Mouse (Mus musculus) liver, embryonic 11.5 days (tissue): ENCODE data around the gene Ptprm. TPM values are rescaled to one million over a fixed set of nuclear protein-coding genes. Genes with fewer than 3 reads are reported as not detected.
A peak's percentile ranks its signal among the peaks of the same experiment; 100 is the strongest.
"Not testable (repeated sequence)": the region's sequence is repeated elsewhere in the genome, so short reads cannot be mapped to it uniquely, and the experiment has no call there.

Experiments
- ATAC-seq: fragments of 200-750 bp; cut with Nextera tagmentation; replicated peaks from 2 replicates; pipeline ENCODE4 v1.8.0; 2017; ENCODE audit warnings: moderate number of reproducible peaks, mild to moderate bottlenecking, moderate TSS enrichment, moderate library complexity; ENCODE audit not compliant: low FRiP score
- DNase-seq: peaks from one replicate; pipeline ENCODE4 v3.0.0-alpha.2; 2017; ENCODE audit warnings: low spot score
- H3K27ac ChIP-seq: fragments of 300-500 bp; sonication (generic); 2 replicates; pipeline ENCODE4 v1.5.1; 2014; ENCODE audit warnings: mild to moderate bottlenecking, low read depth, low read length, control low read depth
- H3K27me3 ChIP-seq: fragments of 300-500 bp; sonication (generic); replicated peaks from 2 replicates; pipeline ENCODE4 v1.6.1; 2014; ENCODE audit warnings: low read length, mixed read lengths; ENCODE audit not compliant: control insufficient read depth, insufficient read depth
- H3K36me3 ChIP-seq: fragments of 300-500 bp; sonication (generic); 2 replicates; pipeline ENCODE4 v1.6.1; 2014; ENCODE audit warnings: mild to moderate bottlenecking, low read length, moderate library complexity, mixed read lengths; ENCODE audit not compliant: control insufficient read depth, insufficient read depth
- H3K4me1 ChIP-seq: fragments of 300-500 bp; sonication (generic); replicated peaks from 2 replicates; pipeline ENCODE4 v1.6.1; 2014; ENCODE audit warnings: low read length, mixed read lengths; ENCODE audit not compliant: control insufficient read depth, insufficient read depth
- H3K4me2 ChIP-seq: fragments of 300-500 bp; sonication (generic); 2 replicates; pipeline ENCODE4 v1.6.1; 2014; ENCODE audit warnings: mild to moderate bottlenecking, control low read depth, moderate library complexity
- H3K4me3 ChIP-seq: fragments of 300-500 bp; sonication (generic); 2 replicates; pipeline ENCODE4 v1.5.1; 2014; ENCODE audit warnings: low read depth, low read length, control low read depth
- H3K9ac ChIP-seq: fragments of 300-500 bp; sonication (generic); 2 replicates; pipeline ENCODE4 v1.6.1; 2014; ENCODE audit warnings: low read depth, low read length, control low read depth
- H3K9me3 ChIP-seq: fragments of 300-500 bp; sonication (generic); 2 replicates; pipeline ENCODE4 v1.6.1; 2016; ENCODE audit warnings: low read length, inconsistent platforms, mixed read lengths; ENCODE audit not compliant: control insufficient read depth
- WGBS: fragments of 180-500 bp; shearing (Covaris S2); extraction: QIAGEN DNeasy Blood & Tissue Kit; methylation state at CpG from one replicate; pipeline ENCODE4 v1.1.7; 2014; 5-methylcytosine and 5-hydroxymethylcytosine counted together
- polyA plus RNA-seq: library from polyadenylated mRNA; unstranded; fragments of >200 nt; fragmentation: Nextera tagmentation; extraction: Ambion mirVana; gene quantifications from 2 replicates; pipeline ENCODE4 v1.2.1, GENCODE M21; 2014

Gene Ptprm
- polyA plus RNA-seq, 1 experiment from 2014 or later: 5.7 TPM

- H3K27ac ChIP-seq: no peak overlapping the region
- no peak overlapping the region for H3K9ac ChIP-seq
- H3K4me1 ChIP-seq: no peaks in the 10 kb centered on the region
- ATAC-seq: no peak
- 80% methylated on average over 4 of the region's 4 CpGs for WGBS
- H3K27me3 ChIP-seq: no peaks in the 10 kb centered on the region
- no peaks in the 10 kb centered on the region for H3K36me3 ChIP-seq
- DNase-seq: no peak
- no peak overlapping the region for H3K4me3 ChIP-seq
- H3K4me2 ChIP-seq: no peak overlapping the region
- H3K9me3 ChIP-seq: no peaks in the 10 kb centered on the region
Measured at GRCm38 (mm10) chr17:66871396-66871795, 482.9 kb downstream of the Ptprm start.

GRCm38 (mm10) chr17:66869581-66870002 lies 484.7 kb downstream of the Ptprm start:
- no peaks in the 10 kb centered on the region for H3K36me3 ChIP-seq
- DNase-seq: no peak
- no peak overlapping the region for H3K27ac ChIP-seq
- H3K4me1 ChIP-seq: no peaks in the 10 kb centered on the region
- H3K9ac ChIP-seq: no peak overlapping the region
- H3K4me2 ChIP-seq: no peak overlapping the region
- no peaks in the 10 kb centered on the region for H3K27me3 ChIP-seq
- 85% methylated on average over 13 of the region's 13 CpGs for WGBS
- no peaks in the 10 kb centered on the region for H3K9me3 ChIP-seq
- H3K4me3 ChIP-seq: no peak overlapping the region
- no peak for ATAC-seq

GRCm38 (mm10) chr17:66864441-66864840 lies 489.8 kb downstream of the Ptprm start:
- H3K4me1 ChIP-seq: no peaks in the 10 kb centered on the region
- no peaks in the 10 kb centered on the region for H3K36me3 ChIP-seq
- DNase-seq (no peak), ATAC-seq (no peak)
- WGBS: 86% methylated on average over 4 of the region's 4 CpGs
- no peaks in the 10 kb centered on the region for H3K9me3 ChIP-seq
- H3K9ac ChIP-seq: no peak overlapping the region
- H3K4me2 ChIP-seq: no peak overlapping the region
- H3K27me3 ChIP-seq: no peaks in the 10 kb centered on the region
- H3K4me3 ChIP-seq: no peak overlapping the region
- H3K27ac ChIP-seq: no peak overlapping the region

- no peaks in the 10 kb centered on the region for H3K27me3 ChIP-seq
- H3K4me3 ChIP-seq: no peak overlapping the region
- H3K9me3 ChIP-seq: no peaks in the 10 kb centered on the region
- ATAC-seq (no peak), DNase-seq (no peak)
- H3K4me2 ChIP-seq: no peak overlapping the region
- no peaks in the 10 kb centered on the region for H3K4me1 ChIP-seq
- no peak overlapping the region for H3K27ac ChIP-seq
- WGBS: 56% methylated on average over 2 of the region's 2 CpGs
- H3K9ac ChIP-seq: no peak overlapping the region
- H3K36me3 ChIP-seq: no peaks in the 10 kb centered on the region
Measured at GRCm38 (mm10) chr17:66861557-66861956, 492.7 kb downstream of the Ptprm start.

- ATAC-seq: no peak
- no peaks in the 10 kb centered on the region for H3K27me3 ChIP-seq
- no peak overlapping the region for H3K9ac ChIP-seq
- H3K4me2 ChIP-seq: no peak overlapping the region
- H3K27ac ChIP-seq: no peak overlapping the region
- H3K9me3 ChIP-seq: no peaks in the 10 kb centered on the region
- H3K4me1 ChIP-seq: no peaks in the 10 kb centered on the region
- no peak overlapping the region for H3K4me3 ChIP-seq
- no peak for DNase-seq
- no peaks in the 10 kb centered on the region for H3K36me3 ChIP-seq
Measured at GRCm38 (mm10) chr17:66858757-66859156, 495.5 kb downstream of the Ptprm start.

- no peaks in the 10 kb centered on the region for H3K27me3 ChIP-seq
- H3K4me2 ChIP-seq: no peak overlapping the region
- H3K9ac ChIP-seq: no peak overlapping the region
- H3K4me3 ChIP-seq: no peak overlapping the region
- 84% methylated on average over 6 of the region's 6 CpGs for WGBS
- no peaks in the 10 kb centered on the region for H3K36me3 ChIP-seq
- H3K4me1 ChIP-seq: no peaks in the 10 kb centered on the region
- no peak overlapping the region for H3K27ac ChIP-seq
- ATAC-seq (no peak), DNase-seq (no peak)
- no peaks in the 10 kb centered on the region for H3K9me3 ChIP-seq
Measured at GRCm38 (mm10) chr17:66852496-66852895, 501.8 kb downstream of the Ptprm start.

GRCm38 (mm10) chr17:66847011-66847410 lies 507.2 kb downstream of the Ptprm start:
- not testable (repeated sequence) for H3K4me2 ChIP-seq, DNase-seq, H3K4me3 ChIP-seq, H3K9me3 ChIP-seq, ATAC-seq, H3K27me3 ChIP-seq, H3K4me1 ChIP-seq, H3K9ac ChIP-seq, H3K36me3 ChIP-seq, H3K27ac ChIP-seq
- WGBS: 79% methylated on average over 4 of the region's 4 CpGs

- Histone ChIP-seq H3K4me2 (no peak overlapping the region), H3K4me3 (no peak overlapping the region), H3K27ac (no peak overlapping the region), H3K9ac (no peak overlapping the region), H3K36me3 (no peaks in the 10 kb centered on the region), H3K9me3 (no peaks in the 10 kb centered on the region), H3K27me3 (no peaks in the 10 kb centered on the region), H3K4me1 (no peaks in the 10 kb centered on the region)
- DNase-seq: peak; percentile 18
- 72% methylated on average over 2 of the region's 2 CpGs for WGBS
- no peak for ATAC-seq
Measured at GRCm38 (mm10) chr17:66822347-66822746, 531.9 kb downstream of the Ptprm start.

- no peaks in the 10 kb centered on the region for H3K36me3 ChIP-seq
- no peaks in the 10 kb centered on the region for H3K4me1 ChIP-seq
- no peaks in the 10 kb centered on the region for H3K9me3 ChIP-seq
- H3K27me3 ChIP-seq: no peaks in the 10 kb centered on the region
- H3K4me2 ChIP-seq: no peak overlapping the region
- no peak for DNase-seq
- H3K4me3 ChIP-seq: no peak overlapping the region
- ATAC-seq: no peak
- no peak overlapping the region for H3K27ac ChIP-seq
- no peak overlapping the region for H3K9ac ChIP-seq
- 71% methylated on average over 4 of the region's 4 CpGs for WGBS
Measured at GRCm38 (mm10) chr17:66817380-66817779, 536.9 kb downstream of the Ptprm start.
